ENCODE assay signal across 8 mouse cellular contexts in the genomic region with DNA sequence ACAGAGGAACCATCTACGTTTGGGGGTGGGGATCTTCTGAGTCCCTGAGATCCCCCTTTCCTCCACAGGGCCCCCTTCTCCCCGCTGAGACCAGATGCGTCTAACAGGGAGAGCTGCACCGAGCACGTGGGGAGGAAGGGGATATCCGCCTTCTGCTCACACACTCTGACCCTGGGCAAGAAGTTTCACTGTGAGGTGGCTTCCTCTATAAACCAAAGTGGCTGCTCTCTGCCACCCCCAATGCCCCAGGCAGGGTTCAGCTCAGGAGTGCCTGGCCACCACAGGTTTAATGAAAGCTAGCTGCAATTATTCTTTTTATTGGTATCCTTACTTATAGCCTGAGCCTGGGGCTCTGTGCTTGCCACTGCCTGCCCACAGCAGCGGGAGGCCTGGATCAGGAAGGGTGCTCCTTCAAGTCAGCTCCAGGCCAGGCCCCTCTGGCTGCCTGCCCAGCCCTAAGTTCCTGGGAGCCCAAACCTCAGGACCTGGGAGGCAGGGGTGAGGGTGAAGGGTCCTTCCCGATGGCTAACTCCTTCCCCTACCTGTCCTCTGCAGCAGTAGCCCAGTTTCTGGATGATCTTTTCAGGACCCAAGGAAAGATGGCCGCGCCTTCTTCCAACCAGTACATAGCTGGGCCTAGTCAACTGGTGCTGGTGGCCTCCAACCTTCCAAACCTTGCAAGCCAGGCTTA. TPM values are rescaled to one million over a fixed set of nuclear protein-coding genes. Genes with fewer than 3 reads are reported as not detected.
DNase-seq lines count a peak whose midpoint lies in the region; ATAC-seq lines count a peak whose summit lies in the region.

No protein-coding gene starts in this region.

- no peak overlapping the region for H3K27ac ChIP-seq in midbrain, embryonic 10.5 days (replicated peaks)
- no peak overlapping the region for H3K27ac ChIP-seq in midbrain, embryonic 14.5 days (replicated peaks; ENCODE audit: low read depth, low read length)
- H3K27ac ChIP-seq in embryonic facial prominence, embryonic 10.5 days (replicated peaks) = no peak overlapping the region

- WGBS in midbrain, embryonic 10.5 days = 90% methylated on average over 10 of the region's 10 CpGs
- WGBS in midbrain, embryonic 14.5 days = 92% methylated on average over 10 of the region's 10 CpGs
- 86% methylated on average over 10 of the region's 10 CpGs for WGBS in embryonic facial prominence, embryonic 10.5 days

- H3K4me2 ChIP-seq in midbrain, embryonic 14.5 days (ENCODE audit: low read length) = no peak overlapping the region

- H3K4me3 ChIP-seq in midbrain, embryonic 10.5 days = peak overlapping the region; percentile 70; the same call in 1 of the 2 replicates
- H3K4me3 ChIP-seq in midbrain, embryonic 14.5 days (replicated peaks; ENCODE audit: low read depth, low read length) = no peak overlapping the region
- peak overlapping the region; percentile 16; the same call in 1 of the 2 replicates for H3K4me3 ChIP-seq in embryonic facial prominence, embryonic 10.5 days

- no peaks in the 10 kb centered on the region for H3K9me3 ChIP-seq in midbrain, embryonic 10.5 days (replicated peaks)
- no peaks in the 10 kb centered on the region for H3K9me3 ChIP-seq in midbrain, embryonic 14.5 days (ENCODE audit: control insufficient read depth, low read length)
- H3K9me3 ChIP-seq in embryonic facial prominence, embryonic 10.5 days = no peaks in the 10 kb centered on the region

- no peak overlapping the region for H3K9ac ChIP-seq in midbrain, embryonic 14.5 days (replicated peaks; ENCODE audit: low read length)

- ATAC-seq in midbrain, embryonic 14.5 days (ENCODE audit: low FRiP score, low TSS enrichment) = no peak

- peaks cover 27% of the 10 kb centered on the region for H3K4me1 ChIP-seq in midbrain, embryonic 10.5 days
- H3K4me1 ChIP-seq in midbrain, embryonic 14.5 days (ENCODE audit: control insufficient read depth, insufficient read depth, low read length) = peaks cover 9% of the 10 kb centered on the region
- H3K4me1 ChIP-seq in embryonic facial prominence, embryonic 10.5 days = peaks cover 40% of the 10 kb centered on the region

- peaks cover 63% of the 10 kb centered on the region for H3K36me3 ChIP-seq in midbrain, embryonic 10.5 days
- peaks cover 43% of the 10 kb centered on the region for H3K36me3 ChIP-seq in midbrain, embryonic 14.5 days (ENCODE audit: control insufficient read depth, insufficient read depth, low read length)
- peaks cover 61% of the 10 kb centered on the region for H3K36me3 ChIP-seq in embryonic facial prominence, embryonic 10.5 days (replicated peaks)

- H3K27me3 ChIP-seq in midbrain, embryonic 10.5 days (ENCODE audit: low read depth, poor library complexity, severe bottlenecking) = peaks cover 5% of the 10 kb centered on the region; the same call in 1 of the 2 replicates
- no peaks in the 10 kb centered on the region for H3K27me3 ChIP-seq in midbrain, embryonic 14.5 days (ENCODE audit: control insufficient read depth, insufficient read depth, low read length)
- H3K27me3 ChIP-seq in embryonic facial prominence, embryonic 10.5 days (replicated peaks; ENCODE audit: low read depth, poor library complexity, severe bottlenecking) = no peaks in the 10 kb centered on the region

- no peak for DNase-seq in midbrain, embryonic 10.5 days (ENCODE audit: low spot score)
- DNase-seq in midbrain, embryonic 14.5 days = no peak
- no peak for DNase-seq in embryonic facial prominence, embryonic 10.5 days (ENCODE audit: low spot score)
- DNase-seq in kidney, adult 8-10 months = peak; percentile 73 to 75
- DNase-seq in lung, postnatal 10 days = peak; percentile 33
- DNase-seq in thymus, postnatal 36 days = peak; percentile 59 to 69
- no peak for DNase-seq in gastrocnemius, adult 18-20 months (ENCODE audit: low spot score)
- DNase-seq in ovary, adult 18-20 months (ENCODE audit: low spot score) = no peak

RNA-seq across cellular contexts. Expression of gene Ppp5c, which starts 2.8 kb away (rescaled TPM):
- polyA plus RNA-seq in midbrain, embryonic 10.5 days (2016; fragmentation: Nextera tagmentation; extraction: Ambion mirVana) = 135 and 142 TPM in 2 replicates
- 112 and 118 TPM in 2 replicates for polyA plus RNA-seq in midbrain, embryonic 14.5 days (2014; fragmentation: Nextera tagmentation; extraction: Ambion mirVana)
- 138 and 146 TPM in 2 replicates for polyA plus RNA-seq in embryonic facial prominence, embryonic 10.5 days (2016; fragmentation: Nextera tagmentation; extraction: Ambion mirVana)
- total RNA-seq in gastrocnemius, adult 18-20 months (2021) = 10 to 100 TPM; 62.4 to 63.0 TPM

RNA-seq across cellular contexts. Expression of gene Ccdc8, which starts 32.5 kb away (rescaled TPM):
- polyA plus RNA-seq in midbrain, embryonic 10.5 days (2016; fragmentation: Nextera tagmentation; extraction: Ambion mirVana) = 8.7 and 9.0 TPM in 2 replicates
- polyA plus RNA-seq in midbrain, embryonic 14.5 days (2014; fragmentation: Nextera tagmentation; extraction: Ambion mirVana) = 3.1 and 4.5 TPM in 2 replicates
- 10.5 and 11.9 TPM in 2 replicates for polyA plus RNA-seq in embryonic facial prominence, embryonic 10.5 days (2016; fragmentation: Nextera tagmentation; extraction: Ambion mirVana)
- under 1 TPM; 0.94 to 0.97 TPM for total RNA-seq in gastrocnemius, adult 18-20 months (2021)

RNA-seq across cellular contexts. Expression of gene Hif3a, which starts 37.3 kb away (rescaled TPM):
- polyA plus RNA-seq in midbrain, embryonic 10.5 days (2016; fragmentation: Nextera tagmentation; extraction: Ambion mirVana) = 4.3 and 5.1 TPM in 2 replicates
- polyA plus RNA-seq in midbrain, embryonic 14.5 days (2014; fragmentation: Nextera tagmentation; extraction: Ambion mirVana) = 1.5 and 4.6 TPM in 2 replicates
- polyA plus RNA-seq in embryonic facial prominence, embryonic 10.5 days (2016; fragmentation: Nextera tagmentation; extraction: Ambion mirVana) = 5.6 and 5.7 TPM in 2 replicates
- 1 to 10 TPM in 1 of 2 experiments, under 1 TPM in 1; 0.64 to 1.6 TPM for total RNA-seq in gastrocnemius, adult 18-20 months (2021)

RNA-seq across cellular contexts. Expression of gene Gm42372, which starts 42.1 kb away (rescaled TPM):
- polyA plus RNA-seq in midbrain, embryonic 10.5 days (2016; fragmentation: Nextera tagmentation; extraction: Ambion mirVana) = 1.3 TPM in 2 replicates
- 6.4 and 8.7 TPM in 2 replicates for polyA plus RNA-seq in midbrain, embryonic 14.5 days (2014; fragmentation: Nextera tagmentation; extraction: Ambion mirVana)
- polyA plus RNA-seq in embryonic facial prominence, embryonic 10.5 days (2016; fragmentation: Nextera tagmentation; extraction: Ambion mirVana) = 0.59 and 0.86 TPM in 2 replicates
- total RNA-seq in gastrocnemius, adult 18-20 months (2021) = not detected

RNA-seq across cellular contexts. Expression of gene Psg16, which starts 48.9 kb away (rescaled TPM):
- 0.02 and 0.06 TPM in 2 replicates for polyA plus RNA-seq in midbrain, embryonic 10.5 days (2016; fragmentation: Nextera tagmentation; extraction: Ambion mirVana)
- 4.3 and 4.9 TPM in 2 replicates for polyA plus RNA-seq in midbrain, embryonic 14.5 days (2014; fragmentation: Nextera tagmentation; extraction: Ambion mirVana)
- 0.09 and 0.10 TPM in 2 replicates for polyA plus RNA-seq in embryonic facial prominence, embryonic 10.5 days (2016; fragmentation: Nextera tagmentation; extraction: Ambion mirVana)
- total RNA-seq in gastrocnemius, adult 18-20 months (2021) = under 1 TPM in 1 of 2 experiments, not detected in 1; 0.17 TPM

Comparison
In these comparisons a context has a peak if more than half of its experiments do, and no peak if none do; other contexts are left out.
1. DNase-seq: peak in kidney, adult 8-10 months (2 of 2), lung, postnatal 10 days (single experiment) and thymus, postnatal 36 days (2 of 2); none in midbrain, embryonic 10.5 days (single experiment), midbrain, embryonic 14.5 days (single experiment), embryonic facial prominence, embryonic 10.5 days (single experiment), gastrocnemius, adult 18-20 months (single experiment) and ovary, adult 18-20 months (single experiment).